Mouse (Mus musculus) lung, embryonic 15.5 days (tissue): Measurements from ENCODE around the gene Pcgf1. TPM values are rescaled to one million over a fixed set of nuclear protein-coding genes. Genes with fewer than 3 reads are reported as not detected.
A peak's percentile ranks its signal among the peaks of the same experiment; 100 is the strongest.

Experiments
- ATAC-seq: fragments of 200-750 bp; cut with Nextera tagmentation; 2 replicates; pipeline ENCODE4 v1.8.0; 2017; ENCODE audit warnings: moderate number of reproducible peaks, borderline replicate concordance; ENCODE audit not compliant: low FRiP score, low TSS enrichment; ENCODE audit errors: extremely low read depth
- H3K27ac ChIP-seq: fragments of 300-500 bp; sonication (generic); 2 replicates; pipeline ENCODE4 v1.5.1; 2015; ENCODE audit warnings: moderate library complexity, mild to moderate bottlenecking, inconsistent platforms
- H3K27me3 ChIP-seq: fragments of 300-500 bp; sonication (generic); 2 replicates; pipeline ENCODE4 v1.6.1; 2015; ENCODE audit warnings: inconsistent platforms
- H3K36me3 ChIP-seq: fragments of 300-500 bp; sonication (generic); 2 replicates; pipeline ENCODE4 v1.6.1; 2015; ENCODE audit warnings: inconsistent platforms
- H3K4me1 ChIP-seq: fragments of 300-500 bp; sonication (generic); 2 replicates; pipeline ENCODE4 v1.6.1; 2015; ENCODE audit warnings: inconsistent platforms
- H3K4me2 ChIP-seq: fragments of 300-500 bp; sonication (generic); 2 replicates; pipeline ENCODE4 v1.6.1; 2015; ENCODE audit warnings: inconsistent platforms, mild to moderate bottlenecking, moderate library complexity
- H3K4me3 ChIP-seq: fragments of 300-500 bp; sonication (generic); 2 replicates; pipeline ENCODE4 v1.5.1; 2015; ENCODE audit warnings: mild to moderate bottlenecking, inconsistent platforms
- H3K9ac ChIP-seq: fragments of 300-500 bp; sonication (generic); 2 replicates; pipeline ENCODE4 v1.6.1; 2015; ENCODE audit warnings: inconsistent platforms
- H3K9me3 ChIP-seq: fragments of 300-500 bp; sonication (generic); 2 replicates; pipeline ENCODE4 v1.6.1; 2016; ENCODE audit warnings: inconsistent platforms
- WGBS: fragments of 180-500 bp; shearing (Covaris S2); methylation state at CpG from one replicate; pipeline ENCODE4 v1.1.7; 2015; 5-methylcytosine and 5-hydroxymethylcytosine counted together
- polyA plus RNA-seq: library from polyadenylated mRNA; unstranded; fragments of >200 nt; fragmentation: Nextera tagmentation; extraction: Ambion mirVana; gene quantifications from 2 replicates; pipeline ENCODE4 v1.2.1, GENCODE M21; 2015

The Pcgf1 gene
- polyA plus RNA-seq, 1 experiment from 2014 or later: 31.2 TPM

- H3K27ac ChIP-seq: no peak overlapping the region
- WGBS: 69% methylated on average over 14 of the region's 14 CpGs
- no peaks in the 10 kb centered on the region for H3K9me3 ChIP-seq
- no peak overlapping the region for H3K9ac ChIP-seq
- no peaks in the 10 kb centered on the region for H3K27me3 ChIP-seq
- no peak for ATAC-seq
- H3K4me1 ChIP-seq: peaks cover 55% of the 10 kb centered on the region
- H3K36me3 ChIP-seq: peaks cover 26% of the 10 kb centered on the region
- H3K4me2 ChIP-seq: peak overlapping the region; percentile 97
- H3K4me3 ChIP-seq: no peak overlapping the region
These were observed 41.4 kb downstream of the Pcgf1 start for GRCm38 (mm10) chr6:83118825-83119733.

- H3K4me3 ChIP-seq: peak overlapping the region; percentile 73
- peaks cover 26% of the 10 kb centered on the region for H3K36me3 ChIP-seq
- H3K4me1 ChIP-seq: peaks cover 56% of the 10 kb centered on the region
- H3K9me3 ChIP-seq: no peaks in the 10 kb centered on the region
- 60% methylated on average over 7 of the region's 7 CpGs for WGBS
- H3K27ac ChIP-seq: no peak overlapping the region
- no peaks in the 10 kb centered on the region for H3K27me3 ChIP-seq
- peak overlapping the region; percentile 85 for H3K9ac ChIP-seq
- ATAC-seq: no peak
- H3K4me2 ChIP-seq: peak overlapping the region; percentile 97
These were observed 42.0 kb downstream of the Pcgf1 start for GRCm38 (mm10) chr6:83119734-83120051.

GRCm38 (mm10) chr6:83120930-83121862, 43.5 kb downstream of the Pcgf1 start, which contains the start of gene Wbp1:
Gene Wbp1, minus strand, starts transcription at chr6:83121559.
- peak within 1 kb of the TSS; percentile 73 for H3K4me3 ChIP-seq
- under 1% methylated on average over 38 of the region's 38 CpGs for WGBS
- H3K27me3 ChIP-seq: no peaks in the 10 kb centered on the region
- peak within 1 kb of the TSS; percentile 85 for H3K9ac ChIP-seq
- peaks cover 26% of the 10 kb centered on the region for H3K36me3 ChIP-seq
- H3K4me1 ChIP-seq: peaks cover 52% of the 10 kb centered on the region
- H3K4me2 ChIP-seq: peak within 1 kb of the TSS; percentile 97
- peak; percentile 95 for ATAC-seq
- H3K27ac ChIP-seq: peak within 1 kb of the TSS; percentile 98
- H3K9me3 ChIP-seq: no peaks in the 10 kb centered on the region

GRCm38 (mm10) chr6:83121863-83122710, 44.4 kb downstream of the Pcgf1 start:
- Histone ChIP-seq H3K27ac (peak overlapping the region; percentile 98), H3K4me3 (peak overlapping the region; percentile 73), H3K4me1 (peaks cover 44% of the 10 kb centered on the region), H3K9me3 (no peaks in the 10 kb centered on the region), H3K27me3 (no peaks in the 10 kb centered on the region), H3K36me3 (peaks cover 26% of the 10 kb centered on the region), H3K9ac (peak overlapping the region; percentile 85), H3K4me2 (peak overlapping the region; percentile 97)
- under 1% methylated on average over 47 of the region's 52 CpGs for WGBS
- peak; percentile 1; the same call in 1 of the 2 replicates for ATAC-seq

- peak overlapping the region; percentile 73 for H3K4me3 ChIP-seq
These were observed 45.3 kb downstream of the Pcgf1 start for GRCm38 (mm10) chr6:83122961-83123360.

GRCm38 (mm10) chr6:83124851-83125312, 47.2 kb downstream of the Pcgf1 start:
- no peak; the same call in 1 of the 2 replicates for ATAC-seq
- H3K27ac ChIP-seq: peak overlapping the region; percentile 60

More at GRCm38 (mm10) chr6:83122961-83123360, 45.3 kb downstream of the Pcgf1 start:
- 0 out of 2 replicates have a peak overlapping the region, but pooled peaks have one; percentile 8 for H3K9ac ChIP-seq
- WGBS: 79% methylated on average over 5 of the region's 5 CpGs
- no peak for ATAC-seq
- peak overlapping the region; percentile 97 for H3K4me2 ChIP-seq
- H3K4me1 ChIP-seq: peaks cover 44% of the 10 kb centered on the region
- no peaks in the 10 kb centered on the region for H3K9me3 ChIP-seq
- peaks cover 18% of the 10 kb centered on the region for H3K36me3 ChIP-seq
- H3K27ac ChIP-seq: no peak overlapping the region
- no peaks in the 10 kb centered on the region for H3K27me3 ChIP-seq

GRCm38 (mm10) chr6:83125331-83125730, 47.7 kb downstream of the Pcgf1 start, which contains the start of gene Ino80b:
Gene Ino80b, minus strand, starts transcription at chr6:83125431.
- Histone ChIP-seq H3K4me3 (peak within 1 kb of the TSS; percentile 68), H3K36me3 (no peaks in the 10 kb centered on the region), H3K9me3 (no peaks in the 10 kb centered on the region), H3K27me3 (no peaks in the 10 kb centered on the region), H3K27ac (peak within 1 kb of the TSS; percentile 60), H3K4me1 (peaks cover 33% of the 10 kb centered on the region), H3K4me2 (peak within 1 kb of the TSS; percentile 94), H3K9ac (peak within 1 kb of the TSS; percentile 65)
- no peak for ATAC-seq
- 17% methylated on average over 5 of the region's 5 CpGs for WGBS

More at GRCm38 (mm10) chr6:83124851-83125312, 47.2 kb downstream of the Pcgf1 start:
- Histone ChIP-seq H3K4me2 (peak overlapping the region; percentile 94), H3K9me3 (no peaks in the 10 kb centered on the region), H3K4me1 (peaks cover 37% of the 10 kb centered on the region), H3K4me3 (peak overlapping the region; percentile 68), H3K27me3 (no peaks in the 10 kb centered on the region), H3K36me3 (no peaks in the 10 kb centered on the region), H3K9ac (peak overlapping the region; percentile 65)
- WGBS: under 1% methylated on average over 30 of the region's 30 CpGs

- ATAC-seq: no peak
- H3K4me3 ChIP-seq: no peak overlapping the region
- WGBS: 91% methylated on average over 5 of the region's 5 CpGs
These were observed 49.8 kb downstream of the Pcgf1 start for GRCm38 (mm10) chr6:83127419-83127818.

More at GRCm38 (mm10) chr6:83127419-83127818, 49.8 kb downstream of the Pcgf1 start:
- Histone ChIP-seq H3K27ac (no peak overlapping the region), H3K9me3 (no peaks in the 10 kb centered on the region), H3K36me3 (no peaks in the 10 kb centered on the region), H3K4me2 (no peak overlapping the region), H3K4me1 (peaks cover 34% of the 10 kb centered on the region), H3K9ac (no peak overlapping the region), H3K27me3 (no peaks in the 10 kb centered on the region)
